Mouse (Mus musculus): ENCODE measurements at regions not wholly inside any gene's neighbourhood (a gene's known extent, or its start where the extent isn't known, plus 50 kb on each side); places are given as distances from the start of the nearest gene placed in this dataset.

- no peak for TF ChIP-seq CTCF (IDR thresholded peaks at IDR 0.05; ENCODE audit: control insufficient read depth, insufficient read depth, low read length)
- no peak for TF ChIP-seq POLR2A (IDR thresholded peaks at IDR 0.05; ENCODE audit: borderline replicate concordance, control insufficient read depth, low read depth, low read length)
- no peaks in the 10 kb centered on the region for H3K4me1 ChIP-seq (ENCODE audit: control insufficient read depth, insufficient read depth, low read length)
- H3K27ac ChIP-seq (ENCODE audit: control insufficient read depth, insufficient read depth, low read depth, low read length, poor library complexity) = no peak overlapping the region
- no peak overlapping the region for H3K4me3 ChIP-seq (replicated peaks; ENCODE audit: control insufficient read depth, low read depth, low read length)
Observed at GRCm38 (mm10) chr1:193764103-193764502, 394.0 kb upstream of the Camk1g start.

GRCm38 (mm10) chr1:193751819-193752251 lies 381.7 kb upstream of the Camk1g start:
- Histone ChIP-seq H3K4me1 (ENCODE audit: control insufficient read depth, insufficient read depth, low read length) (no peaks in the 10 kb centered on the region), H3K27ac (ENCODE audit: control insufficient read depth, insufficient read depth, low read depth, low read length, poor library complexity) (no peak overlapping the region), H3K4me3 (replicated peaks; ENCODE audit: control insufficient read depth, low read depth, low read length) (no peak overlapping the region)
- TF ChIP-seq CTCF (IDR thresholded peaks at IDR 0.05; ENCODE audit: control insufficient read depth, insufficient read depth, low read length) (no peak), POLR2A (IDR thresholded peaks at IDR 0.05; ENCODE audit: borderline replicate concordance, control insufficient read depth, low read depth, low read length) (no peak)
- WGBS = 49% methylated on average over 4 of the region's 4 CpGs

DNA sequence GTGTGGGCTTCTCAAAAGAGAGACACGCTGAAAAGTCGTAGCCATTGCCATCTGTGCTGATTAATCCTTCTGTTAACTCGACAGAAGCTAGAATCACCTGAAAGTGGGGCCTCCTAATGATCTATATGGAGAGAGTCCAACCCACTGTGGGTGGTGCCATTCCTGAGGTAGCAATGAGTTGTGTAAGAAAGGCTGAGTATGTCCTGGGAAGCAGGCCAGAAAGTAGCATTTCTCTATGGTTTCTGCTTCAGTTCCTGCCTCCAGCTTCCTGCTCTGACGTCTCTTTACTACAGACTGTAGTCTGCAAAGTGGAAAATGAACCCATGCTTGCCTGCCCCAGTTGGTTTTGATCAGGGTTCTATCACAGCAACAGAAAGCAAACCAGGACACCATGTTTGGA lies 380.8 kb upstream of the Camk1g start:
- Histone ChIP-seq H3K4me3 (replicated peaks; ENCODE audit: control insufficient read depth, low read depth, low read length) (no peak overlapping the region), H3K27ac (ENCODE audit: control insufficient read depth, insufficient read depth, low read depth, low read length, poor library complexity) (no peak overlapping the region), H3K4me1 (ENCODE audit: control insufficient read depth, insufficient read depth, low read length) (no peaks in the 10 kb centered on the region)
- no peak for TF ChIP-seq POLR2A (IDR thresholded peaks at IDR 0.05; ENCODE audit: borderline replicate concordance, control insufficient read depth, low read depth, low read length)
- WGBS = 49% methylated on average over 4 of the region's 4 CpGs

DNA sequence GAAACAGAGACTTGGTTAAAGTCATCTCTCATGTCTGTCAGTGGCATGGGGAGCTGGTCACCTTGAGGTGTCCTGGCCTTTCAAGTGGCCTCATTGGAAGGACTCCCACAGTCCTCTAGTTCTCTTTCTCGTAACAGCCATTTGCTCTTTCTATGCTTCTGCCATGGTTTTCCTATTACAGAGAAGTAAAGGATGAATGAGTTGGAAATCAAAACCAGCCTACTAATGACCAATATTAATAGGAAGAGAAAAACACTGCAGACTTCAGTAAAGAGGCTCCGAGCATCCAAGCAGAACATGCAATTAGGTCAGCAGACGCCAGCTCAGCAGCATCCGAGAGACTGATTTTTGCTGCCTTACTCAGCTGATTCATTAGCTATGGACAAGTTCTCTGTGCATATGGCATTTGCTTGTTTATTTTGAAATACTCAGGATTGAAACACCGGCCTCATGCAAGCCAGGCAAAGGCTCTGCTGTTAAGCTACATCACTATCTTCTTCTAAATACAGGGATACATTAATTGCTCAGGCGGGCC lies 377.4 kb upstream of the Camk1g start:
- Histone ChIP-seq H3K27ac (ENCODE audit: control insufficient read depth, insufficient read depth, low read depth, low read length, poor library complexity) (no peak overlapping the region), H3K4me3 (replicated peaks; ENCODE audit: control insufficient read depth, low read depth, low read length) (no peak overlapping the region), H3K4me1 (ENCODE audit: control insufficient read depth, insufficient read depth, low read length) (no peaks in the 10 kb centered on the region)
- no peak for TF ChIP-seq CTCF (IDR thresholded peaks at IDR 0.05; ENCODE audit: control insufficient read depth, insufficient read depth, low read length)
- WGBS = 76% methylated on average over 6 of the region's 6 CpGs

- H3K4me1 ChIP-seq (ENCODE audit: control insufficient read depth, insufficient read depth, low read length) = no peaks in the 10 kb centered on the region
- no peak overlapping the region for H3K4me3 ChIP-seq (replicated peaks; ENCODE audit: control insufficient read depth, low read depth, low read length)
- 73% methylated on average over 2 of the region's 2 CpGs for WGBS
- H3K27ac ChIP-seq (ENCODE audit: control insufficient read depth, insufficient read depth, low read depth, low read length, poor library complexity) = no peak overlapping the region
- TF ChIP-seq CTCF (IDR thresholded peaks at IDR 0.05; ENCODE audit: control insufficient read depth, insufficient read depth, low read length) (no peak), POLR2A (IDR thresholded peaks at IDR 0.05; ENCODE audit: borderline replicate concordance, control insufficient read depth, low read depth, low read length) (no peak)
Observed at GRCm38 (mm10) chr1:193742688-193743087, 372.6 kb upstream of the Camk1g start.

- Histone ChIP-seq H3K27ac (ENCODE audit: control insufficient read depth, insufficient read depth, low read depth, low read length, poor library complexity) (no peak overlapping the region), H3K4me3 (replicated peaks; ENCODE audit: control insufficient read depth, low read depth, low read length) (no peak overlapping the region), H3K4me1 (ENCODE audit: control insufficient read depth, insufficient read depth, low read length) (no peaks in the 10 kb centered on the region)
- 72% methylated on average over 6 of the region's 6 CpGs for WGBS
- no peak for TF ChIP-seq POLR2A (IDR thresholded peaks at IDR 0.05; ENCODE audit: borderline replicate concordance, control insufficient read depth, low read depth, low read length)
- no peak for TF ChIP-seq CTCF (IDR thresholded peaks at IDR 0.05; ENCODE audit: control insufficient read depth, insufficient read depth, low read length)
Observed at GRCm38 (mm10) chr1:193738821-193739220, 368.7 kb upstream of the Camk1g start.

DNA sequence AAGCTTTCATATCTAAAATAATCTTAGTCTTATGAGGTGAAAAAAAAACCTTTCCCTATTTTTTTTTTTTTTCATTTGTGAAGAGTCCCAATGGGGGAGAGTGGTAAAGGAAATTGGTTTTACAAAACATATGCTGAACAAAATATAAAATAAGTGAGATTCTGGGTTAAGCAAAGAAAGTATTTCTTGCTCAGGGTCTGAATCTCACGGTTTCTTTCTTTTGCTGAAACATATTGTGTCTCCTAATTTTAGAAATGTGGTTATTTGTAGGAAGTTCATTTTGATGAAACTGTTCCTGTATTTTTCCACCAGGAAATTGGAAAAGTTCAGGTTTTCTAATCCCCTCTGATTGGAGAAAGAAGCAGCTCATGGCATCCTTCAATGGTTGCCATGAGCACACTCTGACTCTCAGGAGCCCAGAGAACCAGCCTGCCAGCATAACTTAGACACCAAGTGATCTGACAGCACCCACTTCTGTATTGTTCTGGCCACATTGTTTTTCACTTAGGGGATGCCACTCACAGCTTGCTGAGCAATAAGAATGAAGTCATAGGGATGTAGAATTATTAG lies 365.9 kb upstream of the Camk1g start:
- WGBS = 49% methylated on average over 1 of the region's 1 CpGs
- H3K27ac ChIP-seq (ENCODE audit: control insufficient read depth, insufficient read depth, low read depth, low read length, poor library complexity) = no peak overlapping the region
- TF ChIP-seq POLR2A (IDR thresholded peaks at IDR 0.05; ENCODE audit: borderline replicate concordance, control insufficient read depth, low read depth, low read length) (no peak), CTCF (IDR thresholded peaks at IDR 0.05; ENCODE audit: control insufficient read depth, insufficient read depth, low read length) (no peak)
- H3K4me1 ChIP-seq (ENCODE audit: control insufficient read depth, insufficient read depth, low read length) = no peaks in the 10 kb centered on the region
- no peak overlapping the region for H3K4me3 ChIP-seq (replicated peaks; ENCODE audit: control insufficient read depth, low read depth, low read length)

DNA sequence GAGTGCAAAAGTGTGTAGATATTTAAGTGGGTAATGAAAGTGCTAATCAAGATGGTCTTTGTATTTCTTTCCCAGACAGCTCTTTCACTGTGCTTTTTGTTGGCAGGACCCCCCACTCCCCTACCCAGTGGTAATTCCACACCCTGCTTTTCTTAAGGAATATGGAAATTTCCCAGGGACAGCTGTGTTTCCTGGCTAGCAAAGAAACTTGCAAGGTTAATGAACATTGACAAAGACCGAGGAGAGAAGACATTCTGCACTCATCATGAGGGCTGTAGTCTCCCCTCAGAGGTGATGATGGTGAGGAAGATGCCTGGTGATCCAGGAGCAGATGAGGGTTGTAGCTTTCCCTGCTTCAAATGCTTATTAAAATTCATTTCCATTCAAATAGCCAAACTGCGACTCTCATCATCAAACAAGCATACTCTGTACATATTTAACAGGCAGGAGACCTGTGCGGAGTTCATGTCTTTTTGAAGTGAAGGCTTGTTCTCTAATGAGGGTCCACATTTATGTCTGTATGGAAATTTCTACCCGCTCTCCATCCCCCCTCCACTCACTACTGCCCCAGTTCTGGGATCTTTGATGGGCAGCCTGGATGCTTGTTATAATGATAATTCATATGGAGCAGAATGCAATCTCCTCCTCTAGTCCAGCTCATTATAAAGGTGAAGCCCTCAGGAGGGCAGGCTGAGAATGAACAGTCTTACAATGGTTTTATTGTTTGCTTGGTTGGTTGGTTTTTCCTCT lies 364.1 kb upstream of the Camk1g start:
- no peak overlapping the region for H3K4me3 ChIP-seq (replicated peaks; ENCODE audit: control insufficient read depth, low read depth, low read length)
- H3K27ac ChIP-seq (ENCODE audit: control insufficient read depth, insufficient read depth, low read depth, low read length, poor library complexity) = no peak overlapping the region
- no peak for TF ChIP-seq POLR2A (IDR thresholded peaks at IDR 0.05; ENCODE audit: borderline replicate concordance, control insufficient read depth, low read depth, low read length)
- no peak for TF ChIP-seq CTCF (IDR thresholded peaks at IDR 0.05; ENCODE audit: control insufficient read depth, insufficient read depth, low read length)
- 64% methylated on average over 4 of the region's 4 CpGs for WGBS
- H3K4me1 ChIP-seq (ENCODE audit: control insufficient read depth, insufficient read depth, low read length) = no peaks in the 10 kb centered on the region
